Mouse (Mus musculus) induced T-regulatory cell, adult 2 months (primary cell): ENCODE measurements around the gene Fancd2os.

Experiments
- DNase-seq: peaks from one replicate; pipeline ENCODE4 v3.0.0-alpha.2; 2012; ENCODE audit warnings: low read depth

The Fancd2os gene

DNA sequence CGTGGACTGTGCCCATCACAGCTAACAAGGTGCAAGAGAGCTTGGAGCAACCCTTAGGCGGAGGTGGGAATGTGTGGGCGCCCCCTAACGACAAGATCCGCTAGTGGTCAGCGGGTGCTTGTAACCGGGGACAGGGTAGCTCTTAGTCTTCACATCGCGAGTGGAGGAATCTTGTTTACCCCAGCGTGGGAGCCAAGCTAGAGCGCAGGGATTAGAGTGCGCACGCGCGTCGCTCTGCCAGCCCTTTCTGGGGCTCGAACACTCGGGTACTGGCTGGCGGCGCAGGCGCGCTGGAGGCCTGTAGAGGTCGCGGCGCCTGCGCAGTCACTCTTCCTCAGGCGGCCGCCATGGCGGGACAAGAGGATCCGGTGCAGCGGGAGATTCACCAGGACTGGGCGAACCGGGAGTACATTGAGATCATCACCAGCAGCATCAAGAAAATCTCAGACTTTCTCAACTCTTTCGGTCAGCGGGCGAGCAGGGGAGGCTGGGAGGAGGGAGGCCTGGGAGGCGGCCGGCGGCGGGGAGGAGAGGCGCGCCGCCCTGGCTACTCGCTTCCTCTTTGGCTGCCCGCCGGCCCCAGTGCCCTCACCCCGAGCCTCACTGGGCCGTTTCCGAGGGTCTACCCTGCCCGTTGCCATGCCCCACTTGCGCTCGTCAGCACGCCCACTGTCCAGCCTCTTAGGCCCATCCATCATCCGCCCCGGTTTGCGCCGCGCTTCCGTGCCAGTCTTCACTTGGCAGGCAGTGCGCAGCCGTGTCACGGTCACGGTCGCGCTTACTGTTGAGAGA, 4.1 kb upstream of the Fancd2os start, which contains the start of gene Brk1:
Gene Brk1 (plus strand): TSS at position 341 of the 792 bp plus-strand sequence.
- DNase-seq, result peak; percentile 92

DNA sequence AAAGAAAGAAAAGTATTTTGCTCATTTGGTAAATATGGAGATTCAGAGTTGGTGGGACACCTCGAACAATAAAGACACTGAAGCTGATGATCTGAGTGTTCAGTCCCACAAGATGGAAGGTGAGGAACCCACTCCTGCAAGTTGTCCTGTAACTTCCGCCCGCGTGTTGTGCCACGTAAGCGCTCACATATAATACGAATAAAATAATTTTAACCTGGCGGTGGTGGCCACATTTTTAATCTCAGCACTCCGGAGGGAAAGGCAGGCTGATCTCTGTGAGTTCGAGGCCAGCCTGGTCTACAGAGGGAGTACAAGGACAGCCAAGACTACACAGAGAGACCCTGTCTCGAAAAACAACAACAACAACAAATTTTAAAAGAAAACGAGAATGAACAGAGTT, 3.5 kb upstream of the Fancd2os start:
- DNase-seq, result no peak

DNA sequence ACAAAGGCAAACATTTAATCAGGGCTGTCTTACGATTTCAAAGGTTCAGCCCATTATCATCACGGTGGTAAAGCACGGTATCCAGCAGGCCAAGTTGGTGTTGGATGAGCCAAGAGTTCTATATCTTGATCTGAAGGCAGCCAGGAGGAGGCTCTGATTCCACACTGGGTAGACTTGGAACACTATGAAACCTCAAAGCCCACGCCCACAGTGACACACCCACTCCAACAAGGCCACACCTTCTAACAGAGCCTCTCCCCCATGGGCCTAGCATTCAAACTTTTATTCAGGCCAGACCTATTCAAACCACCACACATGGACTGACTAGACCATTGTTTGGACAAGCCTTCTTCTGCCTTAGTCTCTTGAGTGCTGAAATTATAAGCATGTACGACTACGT, 2.3 kb upstream of the Fancd2os start:
- peak; percentile 12 for DNase-seq

DNA sequence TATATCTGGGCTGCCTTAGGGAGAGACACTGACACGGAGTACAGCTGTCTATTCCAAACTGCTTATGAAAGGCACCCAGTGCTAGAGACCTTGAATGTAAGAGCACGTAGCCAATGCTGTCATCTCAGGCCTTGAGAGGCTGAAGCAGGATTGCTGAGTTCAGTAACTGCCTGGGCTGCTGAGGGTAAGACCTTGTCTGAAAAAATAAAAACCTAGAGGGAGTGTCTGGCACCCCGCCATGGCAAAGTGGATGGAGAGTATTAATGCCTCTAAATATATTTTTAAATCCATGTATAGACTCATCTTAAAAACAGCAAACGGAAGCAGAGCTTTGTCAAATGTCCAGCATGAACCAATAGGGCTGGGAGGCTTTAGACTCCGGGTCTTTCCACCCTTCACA, 682 bp downstream of the Fancd2os start:
- DNase-seq, result no peak

DNA sequence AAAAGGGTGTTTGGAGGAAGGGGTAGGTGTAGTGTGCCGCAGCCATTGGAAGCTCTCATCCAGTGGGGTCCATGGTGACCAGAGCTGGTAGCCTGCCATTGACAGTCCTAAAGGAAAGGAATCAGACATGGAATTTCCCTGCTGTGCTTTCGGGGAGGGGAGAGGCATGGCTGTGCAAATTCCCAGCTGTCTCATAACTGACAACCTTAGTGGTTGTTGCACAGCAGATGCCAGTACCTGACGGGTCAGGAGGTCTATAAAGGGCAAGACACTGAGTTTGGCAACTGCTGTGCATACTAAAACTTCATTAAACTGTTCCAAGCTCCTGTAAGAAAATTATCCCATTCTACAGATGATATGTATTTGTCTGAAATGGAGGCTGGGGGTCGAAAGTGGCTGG, 2.6 kb downstream of the Fancd2os start:
- DNase-seq, result no peak

DNA sequence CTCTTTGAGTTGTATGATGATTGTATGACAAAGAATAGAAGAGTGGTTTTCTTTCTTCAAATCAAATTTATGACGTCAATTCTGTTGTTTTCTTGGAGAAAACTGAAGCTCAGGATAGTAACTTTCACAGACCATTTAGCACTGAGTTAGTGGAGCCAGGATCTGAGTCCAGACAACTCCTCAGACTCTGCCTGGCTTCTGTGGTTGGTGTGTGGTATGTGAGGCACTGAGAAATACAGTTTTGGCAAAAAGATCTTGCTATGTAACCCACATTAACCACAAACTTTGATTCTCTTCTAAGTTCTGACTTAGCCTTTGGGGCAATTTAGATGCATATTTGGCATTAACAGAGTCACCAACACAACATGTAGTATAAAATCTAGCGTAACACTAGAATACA, 7.9 kb downstream of the Fancd2os start:
- DNase-seq, result no peak

DNA sequence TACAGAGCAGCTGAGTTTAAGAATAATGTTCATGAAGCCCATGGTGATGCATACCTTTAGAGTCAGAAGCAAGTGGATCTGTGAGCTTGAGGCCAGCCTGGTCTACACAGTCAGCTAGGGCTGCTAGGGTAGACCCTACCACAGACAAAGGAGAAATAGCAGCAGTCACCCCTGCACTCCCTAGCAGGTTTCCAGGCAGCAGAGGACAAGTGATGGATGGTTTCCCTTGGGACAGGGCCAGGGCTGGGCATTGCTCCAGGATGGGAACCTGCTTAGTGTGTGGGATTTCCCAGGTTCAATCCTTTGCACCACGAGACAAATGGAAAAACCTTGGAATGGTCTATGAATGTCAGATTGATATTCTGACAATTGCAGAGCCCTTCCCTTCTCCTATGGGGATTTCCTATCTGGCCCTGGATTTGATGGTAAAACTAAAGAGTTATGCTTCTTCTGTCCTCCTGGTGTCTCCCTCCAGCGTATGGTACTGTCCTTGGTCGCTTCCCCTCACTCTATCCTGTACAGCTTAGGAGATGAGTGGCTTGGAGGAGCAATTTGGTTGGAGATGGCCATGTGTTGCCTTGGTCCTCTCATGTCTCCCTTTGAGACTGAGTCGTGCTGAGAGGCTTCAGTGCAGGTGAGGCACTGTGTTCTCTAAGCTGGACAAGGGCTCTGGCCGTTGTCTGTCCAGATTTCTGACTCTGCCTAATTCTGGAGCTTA, 13.9 kb downstream of the Fancd2os start:
- DNase-seq, result no peak

DNA sequence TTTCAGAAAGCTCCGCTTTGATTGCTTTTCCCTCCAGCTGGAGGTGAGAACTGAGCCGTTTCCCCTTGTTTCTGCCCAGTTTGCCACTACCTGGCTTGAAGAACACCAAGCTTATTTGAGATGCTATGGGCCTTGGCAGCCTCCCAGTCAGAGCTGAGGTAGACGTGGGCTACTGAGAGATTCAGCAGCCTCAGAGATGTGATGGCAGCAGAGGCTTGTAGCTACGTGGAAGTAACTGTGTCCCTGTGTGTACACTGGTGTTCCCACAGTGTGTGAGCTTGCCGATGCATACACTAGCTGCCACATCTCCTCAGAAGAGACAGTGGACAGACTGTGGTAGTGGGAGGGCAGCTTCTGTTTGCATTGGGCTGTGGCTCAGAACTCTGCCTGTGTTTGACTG, 15.4 kb downstream of the Fancd2os start:
- DNase-seq, result no peak

DNA sequence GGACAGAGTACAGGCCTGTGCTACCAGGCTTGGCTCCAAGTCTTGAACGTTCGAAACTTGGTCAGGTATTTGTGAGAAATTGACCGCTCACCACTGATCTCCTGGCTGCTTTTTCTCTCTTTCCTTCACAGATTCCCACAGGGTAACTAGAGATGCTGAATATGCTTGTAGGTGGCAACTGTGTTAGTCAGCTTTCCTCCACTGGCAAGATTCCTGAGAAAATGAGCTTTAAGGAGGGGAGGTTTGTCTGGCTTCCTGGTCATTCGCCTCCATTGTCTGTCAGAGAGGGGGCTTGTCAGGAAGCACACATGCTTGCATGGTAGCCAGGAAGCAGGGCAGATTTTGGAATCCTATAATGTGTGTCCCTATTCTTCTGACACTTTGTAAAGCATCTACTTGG, 17.5 kb downstream of the Fancd2os start:
- no peak for DNase-seq

DNA sequence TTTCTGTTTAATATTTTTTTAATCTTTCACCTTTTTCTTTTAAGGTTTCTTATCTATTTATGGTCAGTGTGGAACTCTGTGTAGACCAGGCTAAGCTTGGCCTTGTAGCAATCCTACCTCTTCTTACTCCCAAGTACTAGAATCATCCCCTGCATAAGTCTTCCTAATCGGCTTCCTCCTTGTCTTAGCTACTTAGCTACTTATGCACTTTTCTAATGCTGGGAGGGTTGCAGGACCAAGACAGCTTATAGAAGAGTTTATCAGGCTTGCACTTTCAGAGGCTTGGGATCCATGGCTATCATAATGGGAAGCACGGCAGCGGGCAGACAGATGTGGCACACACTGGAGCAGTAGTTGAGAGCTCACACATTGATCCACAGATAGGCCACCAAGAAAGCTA, 21.2 kb downstream of the Fancd2os start:
- no peak for DNase-seq

DNA sequence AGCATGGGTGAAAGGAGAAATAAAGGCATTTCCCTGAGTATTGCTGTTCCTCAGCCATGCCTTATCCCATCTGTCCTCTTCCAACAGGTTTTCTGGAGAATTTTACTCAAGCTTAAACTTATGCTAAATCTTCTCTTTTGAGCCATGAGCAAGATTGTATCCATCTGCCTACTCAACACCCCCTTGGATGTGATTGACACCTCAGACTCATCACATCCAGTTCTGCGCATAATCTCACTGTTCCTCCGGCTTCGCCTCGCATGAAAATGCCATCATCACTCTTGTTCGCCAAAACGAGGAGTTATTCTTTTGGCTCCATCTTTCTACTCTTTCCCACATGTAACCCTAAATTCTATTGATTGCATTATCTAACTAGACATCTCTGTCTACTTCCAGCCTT, 24.5 kb downstream of the Fancd2os start:
- DNase-seq, result no peak

DNA sequence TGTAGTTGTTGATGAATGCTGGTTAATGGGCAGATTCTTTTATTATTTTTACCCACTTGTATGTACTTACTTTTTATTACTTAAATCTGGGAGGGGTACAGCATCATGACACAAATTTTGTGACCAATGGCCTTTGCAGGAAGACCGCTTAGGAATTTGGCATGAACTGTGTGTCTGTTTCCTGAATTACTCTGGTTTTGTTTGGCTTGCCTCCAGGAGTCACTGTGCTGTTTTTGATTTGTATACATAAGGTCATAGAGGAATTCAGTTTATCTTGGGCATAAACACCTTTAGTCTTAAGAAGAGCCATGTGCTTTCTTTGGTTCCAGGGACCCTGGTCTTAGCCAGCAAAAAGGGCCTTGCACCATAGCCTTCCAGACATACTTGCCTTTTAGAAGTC, 36.0 kb downstream of the Fancd2os start:
- DNase-seq, result no peak

DNA sequence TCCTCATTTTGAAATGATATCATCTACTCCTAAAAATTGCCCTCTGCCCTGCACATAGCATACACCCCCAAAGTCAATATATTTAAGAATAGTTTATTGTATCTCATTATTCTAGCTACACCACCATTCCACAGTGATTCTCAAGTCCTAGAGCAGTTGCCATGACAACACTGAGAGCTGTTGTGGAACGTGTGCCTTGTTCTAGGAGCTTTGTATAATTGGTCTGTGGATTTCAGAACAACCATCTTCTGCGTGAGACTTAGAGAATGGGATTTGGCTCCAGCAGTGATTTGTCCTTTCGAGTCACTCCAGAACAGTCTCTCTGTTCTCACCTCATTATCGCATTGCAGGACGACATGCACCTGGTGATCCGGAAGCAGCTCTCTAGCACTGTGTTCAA, 40.8 kb downstream of the Fancd2os start:
- no peak for DNase-seq
